Mouse (Mus musculus): ENCODE measurements around the gene Gin1. TPM values are rescaled to one million over a fixed set of nuclear protein-coding genes. Genes with fewer than 3 reads are reported as not detected.
"Not testable (repeated sequence)": the region's sequence is repeated elsewhere in the genome, so short reads cannot be mapped to it uniquely, and the experiment has no call there.

The Gin1 gene
- polyA plus RNA-seq, 1 experiment from 2014 or later = 20.2 TPM

DNA sequence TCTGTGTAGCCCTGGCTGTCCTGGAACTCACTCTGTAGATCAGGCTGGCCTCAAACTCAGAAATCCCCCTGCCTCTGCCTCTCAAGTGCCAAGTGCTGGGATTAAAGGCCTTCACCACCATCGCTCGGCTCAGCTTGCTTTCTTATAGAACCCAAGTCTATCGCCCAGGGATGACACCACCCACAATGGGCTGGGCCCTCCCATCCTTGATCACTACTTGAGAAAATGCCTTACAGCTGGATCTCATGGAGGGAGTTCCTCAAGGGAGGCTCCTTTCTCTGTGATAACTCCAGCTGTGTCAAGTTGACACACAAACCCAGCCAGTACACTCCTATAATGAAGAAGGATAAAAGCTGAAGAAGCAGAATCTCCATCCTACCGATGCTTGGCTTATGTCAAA lies 4.3 kb upstream of the Gin1 start:
- H3K9me3 ChIP-seq (replicated peaks); H3K27me3 ChIP-seq (replicated peaks); ATAC-seq; H3K9ac ChIP-seq; H3K4me2 ChIP-seq; H3K27ac ChIP-seq; H3K36me3 ChIP-seq; H3K4me3 ChIP-seq: not testable (repeated sequence)
- peaks cover 26% of the 10 kb centered on the region for H3K4me1 ChIP-seq
- 73% methylated on average over 4 of the region's 4 CpGs for WGBS (ENCODE audit: insufficient replicate concordance)

DNA sequence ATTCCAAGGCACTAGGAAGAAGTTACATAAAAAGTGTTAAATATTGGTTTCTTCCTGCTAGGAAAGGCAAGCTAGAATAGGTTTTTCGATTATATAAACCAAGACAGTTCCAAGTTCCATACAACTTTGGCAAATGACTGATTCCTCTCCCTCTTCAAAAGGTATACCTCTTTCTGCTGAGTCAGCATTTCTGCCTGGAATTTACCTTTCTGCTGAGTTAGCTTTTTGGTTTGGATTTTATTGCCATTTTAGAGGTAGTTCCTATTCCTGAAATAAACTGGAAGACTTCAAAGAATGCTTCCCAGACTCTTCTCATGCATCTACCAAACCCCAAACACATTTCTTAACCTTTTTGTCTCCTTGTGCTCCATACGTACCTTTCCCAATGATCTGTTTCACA lies 1.9 kb upstream of the Gin1 start:
- peak overlapping the region; percentile 88 for H3K4me2 ChIP-seq
- no peaks in the 10 kb centered on the region for H3K36me3 ChIP-seq
- ATAC-seq = no peak
- H3K4me3 ChIP-seq = peak overlapping the region; percentile 89
- no peaks in the 10 kb centered on the region for H3K9me3 ChIP-seq (replicated peaks)
- H3K9ac ChIP-seq = no peak overlapping the region; the same call in 1 of the 2 replicates
- WGBS (ENCODE audit: insufficient replicate concordance) = 65% methylated on average over 2 of the region's 2 CpGs
- H3K27ac ChIP-seq = no peak overlapping the region
- H3K4me1 ChIP-seq = peaks cover 45% of the 10 kb centered on the region
- no peaks in the 10 kb centered on the region for H3K27me3 ChIP-seq (replicated peaks)

GRCm38 (mm10) chr1:97768906-97769293 lies 1.1 kb upstream of the Gin1 start:
- WGBS (ENCODE audit: insufficient replicate concordance) = 8% methylated on average over 7 of the region's 7 CpGs
- H3K9ac ChIP-seq = peak overlapping the region; percentile 87
- no peaks in the 10 kb centered on the region for H3K36me3 ChIP-seq
- peak overlapping the region; percentile 94 for H3K27ac ChIP-seq
- no peaks in the 10 kb centered on the region for H3K9me3 ChIP-seq (replicated peaks)
- no peaks in the 10 kb centered on the region for H3K27me3 ChIP-seq (replicated peaks)
- ATAC-seq = no peak
- H3K4me1 ChIP-seq = peaks cover 52% of the 10 kb centered on the region
- H3K4me2 ChIP-seq = peak overlapping the region; percentile 88
- peak overlapping the region; percentile 89 for H3K4me3 ChIP-seq

- peaks cover 57% of the 10 kb centered on the region for H3K4me1 ChIP-seq
- under 1% methylated on average over 40 of the region's 40 CpGs for WGBS (ENCODE audit: insufficient replicate concordance)
- no peaks in the 10 kb centered on the region for H3K9me3 ChIP-seq (replicated peaks)
- H3K4me3 ChIP-seq = peak overlapping the region; percentile 89
- no peaks in the 10 kb centered on the region for H3K27me3 ChIP-seq (replicated peaks)
- H3K4me2 ChIP-seq = peak overlapping the region; percentile 88
- peak; percentile 52 for ATAC-seq
- H3K27ac ChIP-seq = peak overlapping the region; percentile 94
- H3K36me3 ChIP-seq = no peaks in the 10 kb centered on the region
- H3K9ac ChIP-seq = peak overlapping the region; percentile 87
Measured at GRCm38 (mm10) chr1:97769294-97769903, 573 bp upstream of the Gin1 start.

GRCm38 (mm10) chr1:97771118-97771517 lies 1.1 kb downstream of the Gin1 start:
- H3K9me3 ChIP-seq (replicated peaks) = no peaks in the 10 kb centered on the region
- peaks cover 47% of the 10 kb centered on the region for H3K4me1 ChIP-seq
- H3K9ac ChIP-seq = peak overlapping the region; percentile 87
- 44% methylated on average over 7 of the region's 7 CpGs for WGBS (ENCODE audit: insufficient replicate concordance)
- ATAC-seq = no peak
- peak overlapping the region; percentile 89 for H3K4me3 ChIP-seq
- H3K4me2 ChIP-seq = peak overlapping the region; percentile 88
- no peak overlapping the region; the same call in 1 of the 2 replicates for H3K27ac ChIP-seq
- H3K36me3 ChIP-seq = peaks cover 8% of the 10 kb centered on the region
- H3K27me3 ChIP-seq (replicated peaks) = no peaks in the 10 kb centered on the region

GRCm38 (mm10) chr1:97771727-97772126 lies 1.8 kb downstream of the Gin1 start:
- Histone ChIP-seq H3K4me3 (no peak overlapping the region), H3K4me2 (peak overlapping the region; percentile 88), H3K4me1 (peaks cover 47% of the 10 kb centered on the region), H3K9me3 (replicated peaks) (no peaks in the 10 kb centered on the region), H3K36me3 (peaks cover 14% of the 10 kb centered on the region), H3K27me3 (replicated peaks) (no peaks in the 10 kb centered on the region), H3K27ac (no peak overlapping the region; the same call in 1 of the 2 replicates), H3K9ac (no peak overlapping the region)
- 82% methylated on average over 5 of the region's 5 CpGs for whole genome bisulfite sequencing (ENCODE audit: insufficient replicate concordance)
- ATAC-seq = no peak

- ATAC-seq = no peak
- Histone ChIP-seq H3K27ac (peak overlapping the region; percentile 11; the same call in 1 of the 2 replicates), H3K9me3 (replicated peaks) (no peaks in the 10 kb centered on the region), H3K4me2 (no peak overlapping the region), H3K4me3 (no peak overlapping the region), H3K4me1 (peaks cover 36% of the 10 kb centered on the region), H3K27me3 (replicated peaks) (no peaks in the 10 kb centered on the region), H3K9ac (no peak overlapping the region), H3K36me3 (peaks cover 26% of the 10 kb centered on the region)
- WGBS (ENCODE audit: insufficient replicate concordance) = 64% methylated on average over 6 of the region's 6 CpGs
Measured at GRCm38 (mm10) chr1:97773362-97773761, 3.4 kb downstream of the Gin1 start.

- WGBS (ENCODE audit: insufficient replicate concordance) = 73% methylated on average over 2 of the region's 2 CpGs
- no peak for ATAC-seq
Measured at GRCm38 (mm10) chr1:97773973-97774372, 4.0 kb downstream of the Gin1 start.

DNA sequence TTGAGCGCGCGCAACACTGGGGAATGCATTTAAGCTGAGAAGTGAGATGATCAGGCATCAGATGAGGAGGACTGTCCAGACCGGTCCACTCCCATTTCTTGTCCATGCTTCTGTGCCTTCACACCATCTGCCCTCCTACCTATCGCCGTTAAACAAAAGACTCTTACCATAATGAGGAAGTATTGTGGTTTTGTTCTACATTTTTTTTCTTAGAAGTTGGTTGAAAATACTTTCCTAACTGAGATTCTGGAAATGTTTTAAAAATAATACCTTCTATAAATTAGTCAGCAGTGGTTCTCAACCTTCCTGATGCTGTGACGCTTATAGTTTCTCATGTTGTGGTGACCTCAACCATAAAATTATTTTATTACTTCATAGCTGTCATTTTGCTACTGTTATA lies 11.7 kb downstream of the Gin1 start:
- Histone ChIP-seq H3K27me3 (replicated peaks) (no peaks in the 10 kb centered on the region), H3K36me3 (peaks cover 27% of the 10 kb centered on the region), H3K4me2 (no peak overlapping the region), H3K9me3 (replicated peaks) (no peaks in the 10 kb centered on the region), H3K9ac (no peak overlapping the region), H3K4me1 (peaks cover 15% of the 10 kb centered on the region), H3K4me3 (no peak overlapping the region), H3K27ac (no peak overlapping the region)
- 82% methylated on average over 7 of the region's 7 CpGs for WGBS (ENCODE audit: insufficient replicate concordance)
- ATAC-seq = no peak

More at GRCm38 (mm10) chr1:97773973-97774372, 4.0 kb downstream of the Gin1 start:
- Histone ChIP-seq H3K27ac (peak overlapping the region; percentile 11; the same call in 1 of the 2 replicates), H3K9me3 (replicated peaks) (no peaks in the 10 kb centered on the region), H3K27me3 (replicated peaks) (no peaks in the 10 kb centered on the region), H3K9ac (no peak overlapping the region), H3K4me1 (peaks cover 31% of the 10 kb centered on the region), H3K4me3 (no peak overlapping the region), H3K36me3 (peaks cover 27% of the 10 kb centered on the region), H3K4me2 (no peak overlapping the region)

GRCm38 (mm10) chr1:97784928-97785327 lies 15.0 kb downstream of the Gin1 start:
- H3K9ac ChIP-seq = no peak overlapping the region
- H3K4me3 ChIP-seq = no peak overlapping the region
- H3K9me3 ChIP-seq (replicated peaks) = no peaks in the 10 kb centered on the region
- peaks cover 15% of the 10 kb centered on the region for H3K4me1 ChIP-seq
- H3K4me2 ChIP-seq = no peak overlapping the region
- no peaks in the 10 kb centered on the region for H3K27me3 ChIP-seq (replicated peaks)
- H3K36me3 ChIP-seq = peaks cover 17% of the 10 kb centered on the region; the same call in 1 of the 2 replicates
- no peak for ATAC-seq
- no peak overlapping the region; the same call in 1 of the 2 replicates for H3K27ac ChIP-seq
- 85% methylated on average over 7 of the region's 7 CpGs for WGBS (ENCODE audit: insufficient replicate concordance)

DNA sequence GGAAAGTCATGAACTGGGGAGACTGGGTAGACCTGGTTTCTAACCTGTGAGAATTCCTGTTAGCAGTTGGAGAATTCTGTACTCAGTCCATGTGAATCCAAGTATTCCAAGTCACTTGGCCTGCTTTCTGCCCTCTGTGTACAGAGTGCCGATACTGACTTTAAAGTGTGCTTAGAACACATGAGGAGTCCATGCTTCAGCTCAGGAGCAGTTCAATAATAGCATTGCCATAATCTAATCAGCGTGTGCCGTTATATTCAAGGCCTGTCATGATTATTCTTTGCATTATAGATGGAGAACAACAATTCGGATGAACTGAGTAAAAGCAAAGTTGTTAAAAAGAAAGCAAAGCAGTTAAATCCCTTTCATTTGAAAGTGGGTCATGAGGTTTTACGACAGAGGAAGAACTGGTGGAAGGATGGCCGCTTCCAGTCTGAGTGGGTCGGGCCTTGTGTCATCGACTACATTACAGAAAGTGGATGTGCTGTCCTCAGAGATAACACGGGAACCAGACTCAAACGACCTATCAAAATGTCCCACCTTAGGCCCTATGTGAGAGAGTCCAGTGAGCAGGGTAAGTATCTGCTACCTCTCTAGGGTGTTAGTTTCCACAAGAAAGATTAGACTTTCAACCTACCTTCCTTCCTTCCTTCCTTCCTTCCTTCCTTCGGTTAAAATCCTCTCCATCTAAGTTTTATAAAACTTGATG lies 15.9 kb downstream of the Gin1 start:
- no peak overlapping the region for H3K4me3 ChIP-seq
- H3K9me3 ChIP-seq (replicated peaks) = no peaks in the 10 kb centered on the region
- 57% methylated on average over 11 of the region's 11 CpGs for WGBS (ENCODE audit: insufficient replicate concordance)
- peaks cover 15% of the 10 kb centered on the region for H3K4me1 ChIP-seq
- no peak overlapping the region for H3K4me2 ChIP-seq
- peak overlapping the region; percentile 45; the same call in 1 of the 2 replicates for H3K27ac ChIP-seq
- peaks cover 17% of the 10 kb centered on the region; the same call in 1 of the 2 replicates for H3K36me3 ChIP-seq
- 0 out of 2 replicates have a peak overlapping the region, but pooled peaks have one; percentile 7 for H3K9ac ChIP-seq
- peak; percentile 99 for ATAC-seq
- H3K27me3 ChIP-seq (replicated peaks) = no peaks in the 10 kb centered on the region

GRCm38 (mm10) chr1:97787674-97788073 lies 17.7 kb downstream of the Gin1 start:
- Histone ChIP-seq H3K4me1 (peaks cover 15% of the 10 kb centered on the region), H3K9me3 (replicated peaks) (no peaks in the 10 kb centered on the region), H3K4me2 (no peak overlapping the region), H3K27ac (no peak overlapping the region), H3K27me3 (replicated peaks) (no peaks in the 10 kb centered on the region), H3K4me3 (no peak overlapping the region), H3K36me3 (peaks cover 17% of the 10 kb centered on the region; the same call in 1 of the 2 replicates), H3K9ac (no peak overlapping the region)
- 60% methylated on average over 3 of the region's 3 CpGs for WGBS (ENCODE audit: insufficient replicate concordance)
- no peak for ATAC-seq

Measured in liver, embryonic 12.5 days (tissue).